Mouse (Mus musculus) gastrocnemius, postnatal 10 days (tissue): ENCODE results near the gene Evc. TPM values are rescaled to one million over a fixed set of nuclear protein-coding genes. Genes with fewer than 3 reads are reported as not detected.

ENCODE experiments used
- DNase-seq: peaks from one replicate; pipeline ENCODE4 v3.0.0; 2021; ENCODE audit warnings: mixed read lengths
- total RNA-seq, 2 experiments: library from RNA; stranded (reverse); gene quantifications; 2 replicates each; pipeline ENCODE4 v1.2.3; 2021

Gene Evc
- total RNA-seq, 2 experiments from 2014 or later: 24.6 to 27.4 TPM

DNA sequence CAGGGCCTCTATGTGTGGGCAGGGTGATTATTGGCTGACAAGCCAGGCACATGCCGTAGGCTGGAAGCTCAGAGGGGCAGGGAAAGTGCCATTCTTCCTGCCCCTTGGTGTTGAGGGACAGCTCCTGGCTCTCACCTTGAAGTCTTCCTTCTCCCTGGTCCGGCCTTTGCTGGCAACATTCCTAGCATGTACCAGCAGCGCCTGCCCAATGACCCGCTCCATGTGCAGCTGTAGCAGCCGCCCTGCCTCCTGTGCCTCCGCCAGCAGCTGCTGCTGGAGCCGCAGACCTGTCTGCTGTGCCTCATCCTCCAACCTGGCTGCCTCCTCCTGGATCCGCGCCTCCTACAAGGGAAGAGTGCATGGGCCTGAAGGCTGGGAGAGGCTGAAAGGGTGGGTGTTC lies 26.7 kb downstream of the Evc start:
- DNase-seq: no peak

DNA sequence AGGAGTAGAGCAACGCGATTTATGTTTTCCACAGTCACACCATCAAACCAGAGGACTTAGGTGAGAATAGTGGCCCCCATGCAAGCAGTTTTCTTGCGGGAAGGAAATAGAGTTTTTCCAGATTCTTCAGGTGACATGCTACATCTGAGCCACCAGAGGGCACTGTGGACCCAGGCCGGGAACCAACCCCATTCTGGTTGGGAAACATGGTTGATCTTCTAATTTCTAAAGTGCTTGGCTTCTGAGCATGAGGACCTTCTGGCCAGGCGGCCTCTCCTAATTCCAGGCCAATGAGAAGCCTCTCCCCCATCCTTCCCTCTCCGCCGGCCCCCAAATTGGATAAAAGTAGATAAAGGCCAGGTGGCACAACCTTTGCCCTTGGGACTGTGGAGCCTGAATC lies 38.3 kb downstream of the Evc start:
- DNase-seq: peak; percentile 36

DNA sequence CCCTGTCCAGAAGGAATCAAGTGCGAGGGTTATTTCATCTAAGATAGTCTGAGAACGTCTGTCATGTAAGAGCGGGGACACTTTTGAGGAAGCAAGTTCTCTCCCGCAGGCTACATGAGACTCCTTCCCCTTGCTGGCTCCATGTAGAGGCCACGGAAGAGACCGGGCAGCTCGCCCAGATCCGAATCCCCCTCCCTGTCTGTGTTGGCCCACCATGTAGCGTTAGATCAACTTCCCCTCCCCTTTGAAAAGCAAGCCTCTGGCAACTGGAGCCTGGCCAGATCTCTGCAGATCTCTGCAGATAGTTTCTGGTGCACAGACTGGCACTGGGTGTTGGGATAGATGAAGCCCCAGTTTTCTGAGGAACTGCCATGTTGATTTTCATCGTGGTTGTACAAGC lies 40.0 kb downstream of the Evc start:
- no peak for DNase-seq

DNA sequence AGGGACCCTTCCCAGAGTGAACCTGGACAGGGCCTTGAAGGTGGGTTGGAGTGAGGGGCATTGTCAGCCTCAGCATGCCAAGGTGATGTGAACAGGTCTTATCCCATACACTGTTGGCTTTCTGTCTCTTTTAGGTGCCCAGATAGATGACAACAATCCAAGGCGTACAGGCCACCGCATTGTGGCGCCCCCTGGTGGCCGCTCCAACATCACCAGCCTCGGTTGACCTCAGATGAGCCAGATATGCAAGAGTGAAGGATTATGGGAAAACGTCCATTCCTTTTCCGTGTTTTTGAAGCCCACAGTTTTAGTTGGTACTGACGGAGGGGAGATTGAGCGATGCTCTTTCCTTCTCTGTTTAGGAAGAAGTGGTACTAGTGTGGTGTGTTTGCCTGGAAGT lies 45.7 kb downstream of the Evc start:
- DNase-seq: no peak

DNA sequence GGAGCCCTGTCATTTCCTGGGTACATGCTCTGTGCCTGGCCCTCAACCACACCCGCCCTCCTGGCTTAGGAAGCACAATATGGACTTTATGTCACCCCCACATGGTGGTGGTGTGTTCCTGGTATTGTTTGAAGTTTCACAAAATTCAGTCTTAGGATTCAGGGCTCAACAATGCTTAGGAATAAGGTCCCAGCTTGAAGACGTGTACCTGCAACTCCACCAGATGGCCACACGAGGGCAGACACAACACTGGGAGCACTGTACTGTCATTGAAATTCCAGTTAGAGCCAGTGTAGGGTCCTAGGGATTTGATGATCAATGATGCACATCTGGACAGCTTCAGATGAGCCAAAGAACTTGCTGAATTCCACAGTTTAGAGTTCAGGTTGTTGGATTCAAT lies 47.5 kb downstream of the Evc start:
- no peak for DNase-seq

DNA sequence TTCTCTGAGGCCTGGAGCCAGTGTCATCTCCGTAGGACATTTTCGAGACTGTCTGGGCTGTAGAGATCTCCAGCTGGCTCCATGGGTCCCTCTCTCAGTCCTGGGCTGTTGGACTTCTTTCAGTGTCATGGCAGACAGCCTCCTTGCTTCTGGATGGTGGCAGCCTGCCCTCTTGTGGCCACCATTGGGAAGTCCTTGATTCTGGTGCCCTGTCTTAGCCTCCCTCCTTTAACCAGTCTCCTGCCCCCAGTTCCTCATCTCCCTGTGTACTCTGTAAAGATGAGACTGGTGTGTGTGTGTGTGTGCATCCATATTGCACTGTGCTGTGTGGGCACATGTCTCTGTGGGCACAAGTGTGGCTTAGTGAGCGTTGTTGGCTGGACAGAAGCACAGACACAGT lies 48.3 kb downstream of the Evc start:
- DNase-seq: peak; percentile 38

DNA sequence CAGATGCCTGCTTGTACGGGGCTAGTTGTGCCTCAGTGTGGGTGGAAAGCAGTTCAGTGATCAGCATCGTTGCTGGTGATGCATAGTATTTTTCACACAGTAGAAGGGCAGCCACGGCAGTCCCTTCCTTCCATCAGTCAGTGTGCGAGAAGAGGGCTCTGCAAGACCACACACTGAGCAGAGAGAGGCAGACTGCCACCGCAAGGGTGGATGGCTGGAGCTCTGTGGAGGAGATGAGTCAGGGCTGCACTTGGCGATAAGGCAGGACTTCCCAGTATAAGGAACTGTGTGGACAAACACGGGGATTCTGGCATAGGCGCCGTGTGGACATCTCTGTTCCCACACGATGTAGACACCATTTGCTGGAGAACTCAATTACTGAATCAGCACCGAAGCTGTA lies 55.7 kb downstream of the Evc start:
- DNase-seq: no peak

DNA sequence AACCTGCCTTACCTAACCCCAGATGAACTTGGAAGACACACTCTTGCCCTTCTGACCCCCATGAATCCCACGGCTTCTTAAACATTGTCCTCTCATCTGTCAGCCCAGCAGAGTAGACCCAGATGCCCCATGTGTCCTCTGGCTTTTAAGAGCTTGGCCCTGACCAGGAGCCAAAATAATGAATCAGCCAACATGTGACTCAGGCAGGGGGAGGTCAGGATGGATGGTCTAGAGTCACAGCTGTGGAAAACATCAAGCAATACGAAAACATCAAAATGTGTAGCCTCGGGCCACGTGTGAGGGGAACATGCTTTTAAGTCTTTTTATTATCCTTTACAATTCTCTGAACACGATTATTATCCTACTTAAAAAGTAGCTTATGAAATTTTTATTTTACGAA lies 72.9 kb downstream of the Evc start:
- DNase-seq: no peak

DNA sequence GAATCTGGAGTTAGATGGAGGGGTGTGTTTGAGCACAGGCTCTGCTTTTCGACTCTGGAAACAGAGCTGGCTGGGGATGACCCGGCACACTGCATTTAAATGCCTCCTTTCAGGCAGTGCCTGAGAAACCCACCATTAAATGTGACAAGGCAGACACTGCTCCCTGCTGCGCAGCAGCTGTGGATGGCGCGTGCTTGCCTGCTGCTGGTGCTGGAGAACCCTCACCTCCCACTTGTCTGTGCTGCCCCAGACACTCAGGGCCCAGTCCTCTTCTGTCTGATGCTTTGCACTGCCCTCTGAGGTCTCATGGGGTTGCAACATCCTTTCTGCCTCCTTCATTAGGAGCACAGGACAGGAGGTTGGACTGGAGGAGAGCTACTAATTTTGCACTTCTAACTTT lies 75.0 kb downstream of the Evc start:
- DNase-seq: no peak

DNA sequence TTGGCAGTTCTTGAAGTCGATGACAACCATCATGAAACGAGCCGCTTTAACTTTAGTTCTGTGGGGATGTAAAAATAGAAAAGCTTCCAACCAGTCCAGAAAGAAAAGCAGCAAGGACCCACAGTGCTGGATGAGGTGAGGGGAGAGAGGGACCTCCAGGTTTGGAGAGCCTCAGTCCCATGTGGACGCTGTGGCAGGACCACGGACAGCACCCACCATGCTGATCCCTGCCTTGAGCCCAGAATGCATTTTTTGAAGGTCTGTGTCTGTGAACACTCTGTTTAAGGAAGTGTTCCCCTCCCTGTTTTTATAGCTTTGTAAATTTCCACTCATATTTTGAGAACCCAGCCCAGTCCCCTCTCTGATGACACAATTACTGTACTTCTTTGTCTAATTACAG lies 79.5 kb downstream of the Evc start:
- DNase-seq: peak; percentile 42

DNA sequence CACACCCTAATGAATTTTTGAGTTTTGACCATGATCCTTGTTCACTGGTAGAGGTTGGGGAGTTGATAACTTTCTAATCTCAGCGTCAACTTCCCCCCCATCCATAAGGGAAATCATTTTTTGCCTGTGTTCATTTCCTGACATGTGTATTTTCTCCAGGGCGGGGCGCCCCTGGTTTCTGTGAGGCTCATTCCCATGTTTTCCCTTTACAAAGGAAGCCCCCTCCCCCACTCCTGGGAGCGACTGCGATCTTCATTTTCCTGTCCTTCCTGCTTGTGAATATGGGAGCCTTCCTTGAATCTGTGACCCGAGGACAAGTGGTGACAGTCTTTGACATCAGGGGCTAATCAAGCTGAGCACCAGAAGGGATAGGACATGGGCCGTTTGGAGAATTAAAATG lies 79.9 kb downstream of the Evc start:
- no peak for DNase-seq

DNA sequence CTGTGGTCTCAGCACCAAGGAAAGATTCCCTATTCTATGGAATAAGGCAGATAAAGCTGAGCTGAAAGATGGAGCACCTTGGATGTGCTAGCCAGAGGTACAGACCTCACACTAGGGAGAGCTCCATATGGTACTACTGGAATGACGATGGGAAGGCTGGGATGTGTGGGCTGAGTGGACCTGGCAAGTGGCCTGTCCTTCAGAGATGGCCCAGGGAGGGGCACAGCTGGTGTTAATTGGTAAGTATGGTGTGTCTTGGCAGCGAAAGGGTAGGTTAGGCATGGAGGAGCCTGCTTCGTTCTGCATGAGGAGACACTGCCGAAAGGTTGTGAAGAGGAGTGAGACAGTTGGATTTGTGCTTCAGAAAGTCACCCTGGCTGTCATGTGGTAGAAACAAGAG lies 82.2 kb downstream of the Evc start:
- DNase-seq: no peak

DNA sequence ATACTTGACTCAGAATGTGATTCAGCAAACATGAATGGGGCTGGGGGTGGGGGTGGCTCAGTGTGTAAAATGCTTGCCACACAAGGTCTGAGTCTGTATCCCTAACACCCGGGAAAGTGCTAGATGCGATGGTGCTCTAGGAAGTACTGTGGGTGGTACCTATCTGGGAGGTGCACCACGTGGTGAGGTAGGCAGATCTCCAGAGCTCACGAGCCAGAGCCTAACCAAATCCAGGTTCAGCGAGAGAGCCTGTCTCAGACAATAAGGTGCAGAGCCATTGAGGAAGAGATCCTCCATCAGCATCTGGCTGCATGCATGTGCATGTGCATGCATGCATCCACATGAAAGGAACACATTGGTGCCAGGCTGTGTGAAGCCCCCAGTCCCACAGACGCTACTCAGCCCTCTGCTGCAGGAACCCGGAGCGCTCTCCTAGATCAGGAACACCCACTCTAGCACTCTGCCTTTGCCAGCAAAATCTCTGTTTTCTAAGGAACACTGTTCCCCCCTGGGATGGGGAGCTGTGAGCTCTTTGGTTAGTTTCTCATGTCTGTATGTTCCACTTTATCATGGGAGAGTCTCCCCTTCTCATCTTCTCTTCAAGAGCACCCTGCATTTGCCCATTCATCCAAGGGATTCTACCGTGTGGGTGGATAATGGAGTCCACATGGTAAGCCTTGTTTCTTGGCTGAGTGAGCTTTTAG lies 84.4 kb downstream of the Evc start:
- DNase-seq: no peak

DNA sequence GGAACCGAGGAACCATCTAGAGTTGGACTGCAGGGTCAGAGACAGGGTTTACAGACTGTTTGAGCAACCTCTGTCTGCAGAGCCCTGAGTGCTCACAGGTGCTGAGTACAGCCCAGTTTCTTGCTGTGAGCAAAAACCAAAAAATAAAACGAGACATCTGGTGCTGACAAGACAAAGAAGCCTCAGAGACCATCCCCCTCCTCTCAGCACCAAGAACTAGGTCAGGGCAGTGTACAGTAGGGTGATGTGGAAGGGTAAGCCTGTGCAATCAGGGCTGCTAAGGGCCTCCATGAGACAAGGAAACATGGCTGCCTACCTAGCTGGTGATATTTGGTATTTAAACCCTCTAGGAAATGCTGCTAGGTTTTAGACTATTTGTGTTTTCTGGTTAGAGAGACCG lies 85.1 kb downstream of the Evc start:
- DNase-seq: no peak

DNA sequence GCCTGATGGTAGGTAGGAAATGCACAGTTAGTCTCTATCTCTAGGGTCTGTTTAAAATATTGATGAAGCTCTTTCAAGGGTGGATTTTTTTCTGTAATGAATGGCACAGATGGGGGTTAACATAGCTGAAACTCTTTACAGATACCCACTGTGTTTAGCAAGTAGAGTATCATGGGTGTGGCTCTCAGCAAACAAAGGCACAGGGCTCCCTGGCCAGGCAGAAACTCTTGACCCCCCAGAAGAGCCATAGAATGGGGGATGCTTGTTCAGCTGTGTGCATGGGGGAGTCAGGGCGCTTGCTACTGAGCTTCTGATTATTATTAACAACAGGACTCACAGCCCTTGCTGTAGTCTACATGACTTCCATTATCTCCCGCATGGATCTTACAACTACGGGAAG lies 87.8 kb downstream of the Evc start:
- no peak for DNase-seq

DNA sequence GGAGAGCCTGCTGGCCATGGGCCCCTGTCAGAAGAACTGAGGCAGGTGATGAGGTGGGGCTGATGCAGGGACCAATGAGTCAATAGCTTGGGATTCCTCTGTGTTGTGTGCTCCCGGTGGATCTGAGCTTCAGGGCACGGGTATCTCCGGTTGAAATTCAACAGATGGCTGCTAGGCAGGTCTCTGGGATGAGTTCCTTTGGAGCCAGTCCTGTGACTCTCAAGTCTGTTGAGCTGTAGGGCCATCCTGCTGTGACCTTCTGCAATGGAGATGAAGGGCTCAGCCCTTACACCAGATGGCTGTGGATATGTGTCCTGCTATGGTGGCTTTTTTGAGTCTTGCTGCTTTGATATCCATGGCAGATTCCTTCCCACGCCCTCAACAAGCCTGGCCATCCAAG lies 89.2 kb downstream of the Evc start:
- DNase-seq: no peak

DNA sequence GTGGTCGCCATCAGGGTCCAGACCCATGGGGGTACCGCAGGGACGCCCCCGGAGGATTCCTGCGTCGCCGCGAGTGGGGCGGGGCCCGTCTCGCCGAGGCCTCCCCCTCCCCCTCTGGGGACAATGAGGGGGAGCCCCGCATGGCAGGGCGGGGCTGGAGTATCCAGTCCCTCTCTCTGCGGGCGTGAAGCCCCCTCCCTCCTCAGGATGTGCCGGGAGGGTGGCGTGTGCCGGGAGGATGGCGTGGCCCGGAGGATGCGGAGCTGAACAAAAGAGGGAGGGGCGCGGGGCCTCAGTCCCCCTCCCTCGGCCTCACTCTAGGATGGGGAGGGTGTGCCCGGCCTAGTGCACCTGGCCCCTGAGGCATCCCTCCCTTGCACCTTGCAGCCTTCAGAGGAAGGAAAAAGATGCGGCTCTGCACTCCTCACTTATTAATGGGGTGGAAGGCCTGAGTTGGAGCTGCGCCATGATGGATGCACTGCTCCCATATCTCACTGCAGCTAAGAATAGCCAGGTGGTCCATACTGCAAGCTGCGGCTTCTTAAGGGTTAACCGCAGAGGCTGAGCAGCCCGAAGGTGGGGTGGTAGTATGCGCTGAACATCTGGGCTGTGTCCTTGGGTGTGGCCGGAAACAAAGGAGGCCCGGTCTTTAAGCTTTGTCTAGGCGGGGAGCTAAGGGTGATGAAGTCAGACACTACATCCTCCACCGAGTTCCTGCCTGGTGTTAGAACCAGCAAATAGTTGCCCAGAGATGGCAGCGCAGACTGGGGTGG lies 90.4 kb downstream of the Evc start:
- DNase-seq: no peak

DNA sequence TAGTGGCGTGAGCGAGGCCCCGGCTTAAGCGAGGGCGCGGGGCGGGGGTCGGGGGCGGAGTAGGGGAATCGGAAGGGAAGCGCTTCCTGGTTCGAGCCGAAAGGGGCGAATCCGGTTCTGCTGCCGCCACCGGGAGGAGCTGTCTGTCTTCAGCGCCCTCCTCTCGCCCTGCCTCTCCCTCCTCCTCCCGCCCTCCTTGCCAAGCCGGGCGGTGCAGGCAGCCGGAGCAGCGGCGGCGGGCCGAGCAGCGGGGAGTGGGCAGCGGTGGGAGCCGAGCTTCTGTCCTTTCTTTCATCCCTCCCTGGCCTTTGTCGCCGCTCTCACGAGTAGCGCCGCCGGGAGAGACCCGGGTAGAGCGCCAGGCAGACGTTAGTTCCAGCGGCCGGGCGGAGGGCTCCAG lies 91.0 kb downstream of the Evc start:
- no peak for DNase-seq

DNA sequence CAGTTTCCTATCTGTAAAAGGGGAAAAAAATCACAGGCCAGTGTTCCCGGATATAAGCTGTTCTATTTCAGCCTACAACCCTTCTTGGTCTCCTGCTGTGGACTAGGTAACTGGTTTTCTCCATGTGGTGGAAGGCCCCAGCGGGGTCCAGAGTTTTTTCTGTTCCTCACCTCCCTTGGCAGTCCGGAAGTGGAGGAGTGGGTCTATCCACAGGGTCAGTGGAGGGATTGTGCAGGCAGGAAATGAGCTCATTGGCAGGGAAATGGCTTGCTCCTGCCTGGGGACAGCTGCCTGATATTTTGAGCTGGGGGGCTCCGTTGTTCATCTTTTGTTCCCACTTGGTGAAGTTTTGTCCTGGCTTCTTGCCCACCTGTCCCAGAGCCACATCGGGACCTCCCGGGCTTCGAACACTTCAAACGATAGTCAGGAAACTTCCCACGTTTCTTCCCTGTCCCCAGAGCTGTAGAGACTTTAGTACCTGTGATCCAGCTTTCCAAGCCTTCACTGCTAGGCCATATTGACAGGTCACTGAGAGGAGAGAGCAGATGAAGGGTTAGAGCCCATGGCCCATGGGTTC lies 91.9 kb downstream of the Evc start:
- no peak for DNase-seq

DNA sequence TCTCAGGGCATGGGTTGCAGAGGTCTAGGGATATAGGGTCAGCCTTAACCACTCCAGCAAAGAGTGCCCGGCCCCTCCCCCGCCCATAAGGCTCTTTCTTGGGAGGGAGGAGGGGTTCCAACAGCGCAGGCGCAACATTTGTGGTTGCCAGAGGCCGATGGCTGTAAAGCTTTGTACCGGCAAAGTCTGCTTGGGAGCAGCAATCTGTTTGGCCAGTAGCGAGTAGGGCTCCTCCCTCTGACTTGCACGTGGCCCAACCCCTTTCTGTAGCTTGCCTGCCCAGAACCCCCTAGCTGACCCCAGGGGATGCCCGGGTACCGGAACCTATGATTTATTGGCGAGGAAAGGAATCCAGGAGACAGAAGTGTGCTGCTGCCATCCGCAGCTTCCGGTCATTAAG lies 92.5 kb downstream of the Evc start:
- DNase-seq: no peak

DNA sequence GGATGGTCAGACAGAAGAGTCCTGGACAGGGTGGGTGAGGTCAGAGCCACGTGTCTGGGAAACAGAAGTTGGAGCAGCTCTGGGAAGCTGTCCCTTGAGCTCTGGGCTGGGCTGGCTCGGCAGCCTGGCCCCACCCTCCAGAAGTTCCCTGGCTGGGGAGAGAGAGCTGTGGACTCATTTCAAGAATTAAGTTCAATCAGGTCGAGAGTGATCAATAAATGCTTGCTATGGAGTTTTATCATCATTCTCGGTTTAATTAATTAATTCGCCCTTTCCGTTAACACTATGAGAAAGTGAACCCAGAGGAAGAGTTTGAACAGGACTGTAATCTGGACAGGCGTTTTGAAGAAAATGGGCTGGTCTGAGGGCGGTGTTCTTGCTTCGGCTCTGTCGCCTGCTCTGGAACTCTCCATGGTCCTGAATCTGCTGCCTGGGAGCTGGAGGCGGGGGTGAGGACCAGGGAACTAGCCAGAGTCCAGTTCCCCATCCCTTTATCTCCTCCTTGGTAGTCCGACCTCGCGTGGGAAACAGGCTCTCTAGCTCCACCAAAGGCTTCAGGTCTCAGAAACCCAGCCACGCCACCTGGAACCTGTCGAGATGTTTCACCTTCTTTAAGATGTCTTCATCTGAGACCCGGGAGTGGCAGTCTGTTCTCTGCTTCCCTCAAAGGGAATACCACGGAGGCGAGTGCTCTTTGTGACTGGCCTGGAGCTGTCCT lies 93.4 kb downstream of the Evc start:
- peak; percentile 81 for DNase-seq

DNA sequence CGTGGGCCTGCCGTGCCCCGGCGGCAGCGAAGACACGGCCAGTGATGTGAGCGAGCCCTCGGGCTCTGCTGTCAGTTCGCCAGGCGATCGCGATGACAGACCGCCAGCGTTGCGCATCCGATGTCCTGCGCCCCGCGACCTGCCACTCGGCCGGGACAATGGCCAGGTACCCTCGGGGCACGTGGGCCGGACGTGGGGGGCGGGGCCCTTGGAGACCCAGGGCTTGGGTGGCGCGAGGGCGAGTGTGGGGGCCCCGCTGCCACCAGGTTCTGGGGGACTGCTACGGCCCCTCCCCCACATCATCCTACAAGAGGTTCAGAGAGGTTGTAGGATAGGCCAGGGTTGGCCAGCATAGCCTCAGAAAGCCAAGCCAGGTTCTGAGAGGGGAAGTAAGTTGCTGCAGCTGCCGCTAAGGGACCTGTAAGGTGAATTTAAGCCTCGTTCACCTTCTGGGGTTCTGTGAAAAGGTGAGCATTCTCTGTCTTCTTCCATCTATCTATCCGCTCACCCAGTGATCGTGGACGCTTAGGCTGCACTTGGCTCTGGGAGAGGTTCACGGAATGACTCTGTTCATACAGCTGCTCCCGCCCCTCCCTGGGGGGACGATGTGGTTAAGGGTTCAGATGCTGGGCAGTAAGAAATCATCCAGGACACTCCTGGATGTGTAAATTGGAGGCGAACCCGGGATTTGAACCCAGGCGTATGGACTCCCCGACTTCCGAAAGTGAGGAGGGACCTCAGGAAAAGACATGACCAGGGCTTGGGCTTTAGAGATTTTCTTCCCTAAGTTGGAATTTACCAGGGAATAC lies 94.1 kb downstream of the Evc start:
- no peak for DNase-seq
